19 mouse cellular contexts compared by ENCODE assay signal in the genomic region with DNA sequence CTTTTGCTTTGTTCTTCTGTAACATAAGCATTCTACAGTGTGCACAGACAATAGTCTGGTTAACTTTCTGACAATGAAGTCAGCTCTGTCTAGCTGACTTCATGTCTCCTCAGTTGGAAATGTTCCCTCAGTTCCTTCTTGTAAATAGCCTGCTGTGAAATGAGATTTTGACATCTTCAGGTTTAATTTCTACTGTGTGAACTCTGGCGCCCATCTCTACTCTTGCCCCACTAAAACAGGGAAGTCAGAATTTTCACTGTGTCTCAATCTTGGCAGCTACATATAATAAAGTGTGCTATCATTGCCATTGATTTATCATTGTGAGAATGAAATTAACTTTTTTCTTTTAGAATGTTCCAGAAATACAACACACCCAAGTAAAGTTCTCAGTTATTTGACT.
DNase-seq lines count a peak whose midpoint lies in the region; ATAC-seq lines count a peak whose summit lies in the region.
"Had no signal": no experiment of that assay in that cellular context is flagged by ENCODE, and none has a peak within 500 bp of the region (broad histone marks: within the 10 kb centered on the region; RNA-seq: fewer than 3 reads in every experiment).

No protein-coding gene starts in this region.

- intact Hi-C loops in heart, postnatal 25 days (cut with DNase I), result no loop called here

- H3K36me3 ChIP-seq in heart, embryonic 10.5 days, result no peaks in the 10 kb centered on the region; the same call in 1 of the 2 replicates
- H3K36me3 ChIP-seq in limb, embryonic 13.5 days, result no peaks in the 10 kb centered on the region
- no peaks in the 10 kb centered on the region for H3K36me3 ChIP-seq in limb, embryonic 10.5 days
- no peaks in the 10 kb centered on the region for H3K36me3 ChIP-seq in embryonic facial prominence, embryonic 15.5 days
- no peaks in the 10 kb centered on the region; the same call in 1 of the 2 replicates for H3K36me3 ChIP-seq in stomach, embryonic 14.5 days (ENCODE audit: control insufficient read depth, insufficient read depth, low read length)
- H3K36me3 ChIP-seq: hindbrain, embryonic 15.5 days; midbrain, embryonic 15.5 days had no signal

- H3K4me2 ChIP-seq in limb, embryonic 13.5 days (replicated peaks), result no peak overlapping the region
- no peak overlapping the region for H3K4me2 ChIP-seq in embryonic facial prominence, embryonic 15.5 days (replicated peaks)
- H3K4me2 ChIP-seq in stomach, embryonic 14.5 days (replicated peaks; ENCODE audit: low read depth, low read length), result no peak overlapping the region
- H3K4me2 ChIP-seq: hindbrain, embryonic 15.5 days; midbrain, embryonic 15.5 days had no signal

- no peak overlapping the region for H3K9ac ChIP-seq in limb, embryonic 13.5 days
- no peak overlapping the region for H3K9ac ChIP-seq in embryonic facial prominence, embryonic 15.5 days
- H3K9ac ChIP-seq in stomach, embryonic 14.5 days (replicated peaks; ENCODE audit: low read depth, low read length), result no peak overlapping the region
- H3K9ac ChIP-seq: hindbrain, embryonic 15.5 days; midbrain, embryonic 15.5 days had no signal

- H3K9me3 ChIP-seq in heart, embryonic 10.5 days, result no peaks in the 10 kb centered on the region
- no peaks in the 10 kb centered on the region for H3K9me3 ChIP-seq in limb, embryonic 13.5 days
- H3K9me3 ChIP-seq in limb, embryonic 10.5 days (replicated peaks), result no peaks in the 10 kb centered on the region
- no peaks in the 10 kb centered on the region for H3K9me3 ChIP-seq in embryonic facial prominence, embryonic 15.5 days (replicated peaks)
- no peaks in the 10 kb centered on the region for H3K9me3 ChIP-seq in stomach, embryonic 14.5 days (ENCODE audit: control insufficient read depth, low read depth, low read length)
- H3K9me3 ChIP-seq: hindbrain, embryonic 15.5 days; midbrain, embryonic 15.5 days had no signal

- peak; percentile 9 for DNase-seq in heart, embryonic 10.5 days (ENCODE audit: low spot score)
- DNase-seq in heart, postnatal 25 days (ENCODE audit: low spot score), result no peak
- DNase-seq in limb, embryonic 10.5 days (ENCODE audit: low spot score), result no peak
- no peak for DNase-seq in ovary, postnatal 36 days (ENCODE audit: low spot score)
- no peak for DNase-seq in cerebellum, adult 11 months
- DNase-seq: adrenal gland, adult 8-10 months; cerebellum, postnatal 14 days; gastrocnemius, postnatal 14 days; liver; right cerebral cortex, postnatal 4 days; thymus, postnatal 25 days had no signal

- peak overlapping the region; percentile 56 for H3K27ac ChIP-seq in heart, embryonic 10.5 days
- H3K27ac ChIP-seq in limb, embryonic 13.5 days, result 0 out of 2 replicates have a peak overlapping the region, but pooled peaks have one; percentile 48
- H3K27ac ChIP-seq in limb, embryonic 10.5 days, result no peak overlapping the region
- peak overlapping the region; percentile 73 for H3K27ac ChIP-seq in embryonic facial prominence, embryonic 15.5 days (replicated peaks)
- peak overlapping the region; percentile 61; the same call in 1 of the 2 replicates for H3K27ac ChIP-seq in stomach, embryonic 14.5 days (ENCODE audit: low read length)
- H3K27ac ChIP-seq: hindbrain, embryonic 15.5 days; left cerebral cortex, adult 2 months; macrophage; midbrain, embryonic 15.5 days had no signal

- H3K27me3 ChIP-seq in heart, embryonic 10.5 days (ENCODE audit: insufficient read depth, poor library complexity, severe bottlenecking), result no peaks in the 10 kb centered on the region
- no peaks in the 10 kb centered on the region for H3K27me3 ChIP-seq in limb, embryonic 13.5 days
- H3K27me3 ChIP-seq in limb, embryonic 10.5 days (ENCODE audit: low read depth, poor library complexity, severe bottlenecking), result no peaks in the 10 kb centered on the region
- no peaks in the 10 kb centered on the region for H3K27me3 ChIP-seq in embryonic facial prominence, embryonic 15.5 days
- no peaks in the 10 kb centered on the region for H3K27me3 ChIP-seq in stomach, embryonic 14.5 days (ENCODE audit: control insufficient read depth, insufficient read depth, low read length)
- H3K27me3 ChIP-seq: hindbrain, embryonic 15.5 days; midbrain, embryonic 15.5 days had no signal

- no peak overlapping the region for H3K4me3 ChIP-seq in heart, embryonic 10.5 days
- H3K4me3 ChIP-seq in limb, embryonic 13.5 days, result no peak overlapping the region
- H3K4me3 ChIP-seq in limb, embryonic 10.5 days, result no peak overlapping the region
- no peak overlapping the region for H3K4me3 ChIP-seq in embryonic facial prominence, embryonic 15.5 days (replicated peaks)
- H3K4me3 ChIP-seq in stomach, embryonic 14.5 days (ENCODE audit: low read depth, low read length), result no peak overlapping the region
- H3K4me3 ChIP-seq: hindbrain, embryonic 15.5 days; left cerebral cortex, adult 2 months; midbrain, embryonic 15.5 days had no signal

- ATAC-seq in limb, embryonic 13.5 days (ENCODE audit: low FRiP score, low read depth), result no peak
- ATAC-seq in embryonic facial prominence, embryonic 15.5 days (ENCODE audit: insufficient number of reproducible peaks, low FRiP score, low TSS enrichment, low read depth), result no peak
- no peak for ATAC-seq in stomach, embryonic 14.5 days (ENCODE audit: insufficient number of reproducible peaks, insufficient read depth, low FRiP score, low read depth)
- ATAC-seq: forebrain, embryonic 14.5 days; midbrain, embryonic 15.5 days had no signal

- H3K4me1 ChIP-seq in heart, embryonic 10.5 days, result peaks cover 42% of the 10 kb centered on the region
- peaks cover 27% of the 10 kb centered on the region for H3K4me1 ChIP-seq in limb, embryonic 13.5 days
- H3K4me1 ChIP-seq in limb, embryonic 10.5 days, result peaks cover 30% of the 10 kb centered on the region
- H3K4me1 ChIP-seq in embryonic facial prominence, embryonic 15.5 days, result peaks cover 24% of the 10 kb centered on the region
- 0 out of 2 replicates have a peak, but pooled peaks cover 4% of the 10 kb centered on the region for H3K4me1 ChIP-seq in stomach, embryonic 14.5 days (ENCODE audit: control insufficient read depth, insufficient read depth, low read length)
- H3K4me1 ChIP-seq: hindbrain, embryonic 15.5 days; midbrain, embryonic 15.5 days had no signal

- 81% methylated on average over 1 of the region's 1 CpGs for WGBS in heart, embryonic 10.5 days
- 82% methylated on average over 1 of the region's 1 CpGs for WGBS in limb, embryonic 13.5 days
- 92% methylated on average over 1 of the region's 1 CpGs for WGBS in limb, embryonic 10.5 days
- 81% methylated on average over 1 of the region's 1 CpGs for WGBS in embryonic facial prominence, embryonic 15.5 days
- 82% methylated on average over 1 of the region's 1 CpGs for WGBS in stomach, embryonic 14.5 days
